28 mouse cellular contexts compared by ENCODE assay signal in genomic region chr16:94081996-94082708, GRCm38 (mm10). TPM values are rescaled to one million over a fixed set of nuclear protein-coding genes. Genes with fewer than 3 reads are reported as not detected.
A peak's percentile ranks its signal among the peaks of the same experiment; 100 is the strongest.
DNase-seq lines count a peak whose midpoint lies in the region; ATAC-seq and TF ChIP-seq lines count a peak whose summit lies in the region.
"Had no signal": no experiment of that assay in that cellular context is flagged by ENCODE, and none has a peak within 500 bp of the region (broad histone marks: within the 10 kb centered on the region; RNA-seq: fewer than 3 reads in every experiment).

No protein-coding gene starts in this region.

- H3K4me1 ChIP-seq in kidney, adult 2 months (ENCODE audit: control insufficient read depth, insufficient read depth, low read length): no peaks in the 10 kb centered on the region
- H3K4me1 ChIP-seq in kidney, embryonic 14.5 days (ENCODE audit: control insufficient read depth, insufficient read depth, low read length): peaks cover 12% of the 10 kb centered on the region; the same call in 1 of the 2 replicates
- H3K4me1 ChIP-seq in midbrain, embryonic 11.5 days (ENCODE audit: control insufficient read depth, insufficient read depth, low read length): peaks cover 17% of the 10 kb centered on the region
- peaks cover 19% of the 10 kb centered on the region for H3K4me1 ChIP-seq in midbrain, embryonic 15.5 days
- H3K4me1 ChIP-seq in limb, embryonic 10.5 days: peaks cover 47% of the 10 kb centered on the region

- no peak for ATAC-seq in kidney, embryonic 14.5 days (ENCODE audit: low FRiP score, low TSS enrichment)
- no peak for ATAC-seq in midbrain, embryonic 11.5 days (ENCODE audit: low FRiP score)
- no peak for ATAC-seq in midbrain, embryonic 15.5 days (replicated peaks)
- ATAC-seq: CD4-positive, CD25-positive, alpha-beta regulatory T cell, adult 4 months; forebrain, embryonic 13.5 days; forebrain, embryonic 16.5 days had no signal

- TF ChIP-seq CTCF in kidney, adult 2 months (conservative IDR thresholded peaks at IDR 0.05; ENCODE audit: insufficient read depth, insufficient read length, low read depth, low read length): no peak

- H3K9ac ChIP-seq in kidney, embryonic 14.5 days (ENCODE audit: low read depth, low read length): no peak overlapping the region
- H3K9ac ChIP-seq in midbrain, embryonic 11.5 days (ENCODE audit: low read length): no peak overlapping the region
- no peak overlapping the region for H3K9ac ChIP-seq in midbrain, embryonic 15.5 days
- H3K9ac ChIP-seq: embryonic facial prominence, embryonic 13.5 days; forebrain, embryonic 13.5 days; heart, embryonic 13.5 days; hindbrain, embryonic 15.5 days had no signal

- WGBS in kidney, adult 2 months: 26% methylated on average over 8 of the region's 8 CpGs
- WGBS in kidney, embryonic 14.5 days: 4% methylated on average over 8 of the region's 8 CpGs
- 4% methylated on average over 8 of the region's 8 CpGs for WGBS in midbrain, embryonic 11.5 days
- WGBS in midbrain, embryonic 15.5 days: 5% methylated on average over 8 of the region's 8 CpGs
- 3% methylated on average over 8 of the region's 8 CpGs for WGBS in limb, embryonic 10.5 days

- H3K4me3 ChIP-seq in kidney, adult 2 months (ENCODE audit: insufficient read depth, low read depth, low read length): no peak overlapping the region
- no peak overlapping the region for H3K4me3 ChIP-seq in kidney, embryonic 14.5 days (ENCODE audit: low read length)
- no peak overlapping the region for H3K4me3 ChIP-seq in midbrain, embryonic 11.5 days (ENCODE audit: low read depth, low read length)
- H3K4me3 ChIP-seq in midbrain, embryonic 15.5 days: no peak overlapping the region
- H3K4me3 ChIP-seq in limb, embryonic 10.5 days: no peak overlapping the region
- H3K4me3 ChIP-seq: embryonic facial prominence, embryonic 13.5 days; erythroblast, embryonic 14.5 days; forebrain, embryonic 10.5 days; forebrain, embryonic 13.5 days; heart, adult 2 months; heart, embryonic 10.5 days; heart, embryonic 13.5 days; hindbrain, embryonic 15.5 days had no signal

- no peaks in the 10 kb centered on the region for H3K9me3 ChIP-seq in kidney, embryonic 14.5 days (ENCODE audit: control insufficient read depth, low read length)
- no peaks in the 10 kb centered on the region for H3K9me3 ChIP-seq in midbrain, embryonic 11.5 days (ENCODE audit: control insufficient read depth, low read length)
- no peaks in the 10 kb centered on the region for H3K9me3 ChIP-seq in midbrain, embryonic 15.5 days
- H3K9me3 ChIP-seq in limb, embryonic 10.5 days (replicated peaks): no peaks in the 10 kb centered on the region
- H3K9me3 ChIP-seq: embryonic facial prominence, embryonic 13.5 days; forebrain, embryonic 10.5 days; forebrain, embryonic 13.5 days; heart, embryonic 10.5 days; heart, embryonic 13.5 days; hindbrain, embryonic 15.5 days had no signal

- no peak for TF ChIP-seq POLR2A in kidney, adult 2 months (IDR thresholded peaks at IDR 0.05; ENCODE audit: low read depth, low read length)

- peak; percentile 55 for DNase-seq in kidney, adult 2 months
- peak; percentile 91 for DNase-seq in midbrain, embryonic 11.5 days (ENCODE audit: low spot score, missing footprints)
- peak; percentile 47 for DNase-seq in limb, embryonic 10.5 days (ENCODE audit: low spot score)
- no peak for DNase-seq in layer of hippocampus, adult 18-20 months (ENCODE audit: low spot score in 2 of 2)
- DNase-seq: adrenal gland, adult 2 months; adrenal gland, postnatal 14 days; cerebellum, adult 11 months; cerebellum, adult 2 months; cerebellum, adult 9-11 months; cerebellum, postnatal 25 days; gastrocnemius, postnatal 10 days; gastrocnemius, postnatal 36 days; heart, adult 2 months; heart, postnatal 14 days; heart, postnatal 4 days had no signal

- no peaks in the 10 kb centered on the region for H3K36me3 ChIP-seq in kidney, adult 2 months (ENCODE audit: control insufficient read depth, insufficient read depth, low read length)
- no peaks in the 10 kb centered on the region for H3K36me3 ChIP-seq in kidney, embryonic 14.5 days (ENCODE audit: control insufficient read depth, insufficient read depth, low read length)
- no peaks in the 10 kb centered on the region for H3K36me3 ChIP-seq in midbrain, embryonic 11.5 days (ENCODE audit: control insufficient read depth, insufficient read depth, low read length)
- no peaks in the 10 kb centered on the region for H3K36me3 ChIP-seq in midbrain, embryonic 15.5 days (replicated peaks)
- H3K36me3 ChIP-seq in limb, embryonic 10.5 days: no peaks in the 10 kb centered on the region
- H3K36me3 ChIP-seq: embryonic facial prominence, embryonic 13.5 days; forebrain, embryonic 10.5 days; heart, embryonic 10.5 days; heart, embryonic 13.5 days; hindbrain, embryonic 15.5 days had no signal

- H3K27me3 ChIP-seq in kidney, adult 2 months (replicated peaks; ENCODE audit: control insufficient read depth, insufficient read depth, low read length): peaks cover 17% of the 10 kb centered on the region
- peaks cover 95% of the 10 kb centered on the region for H3K27me3 ChIP-seq in kidney, embryonic 14.5 days (ENCODE audit: control insufficient read depth, insufficient read depth, low read length)
- H3K27me3 ChIP-seq in midbrain, embryonic 11.5 days (ENCODE audit: control insufficient read depth, insufficient read depth, low read length): peaks cover 97% of the 10 kb centered on the region
- peaks cover 85% of the 10 kb centered on the region for H3K27me3 ChIP-seq in midbrain, embryonic 15.5 days (replicated peaks)
- peaks cover 100% of the 10 kb centered on the region for H3K27me3 ChIP-seq in limb, embryonic 10.5 days (ENCODE audit: low read depth, poor library complexity, severe bottlenecking)

- H3K27ac ChIP-seq in kidney, adult 2 months (ENCODE audit: insufficient read depth, low read depth, low read length): peak overlapping the region; percentile 64
- no peak overlapping the region for H3K27ac ChIP-seq in kidney, embryonic 14.5 days (ENCODE audit: low read depth, low read length)
- H3K27ac ChIP-seq in midbrain, embryonic 11.5 days (ENCODE audit: low read depth, low read length): no peak overlapping the region
- no peak overlapping the region for H3K27ac ChIP-seq in midbrain, embryonic 15.5 days
- H3K27ac ChIP-seq in limb, embryonic 10.5 days: no peak overlapping the region
- H3K27ac ChIP-seq: embryonic facial prominence, embryonic 13.5 days; forebrain, embryonic 10.5 days; forebrain, embryonic 13.5 days; heart, adult 2 months; heart, embryonic 10.5 days; heart, embryonic 13.5 days; hindbrain, embryonic 15.5 days had no signal

- H3K4me2 ChIP-seq in kidney, embryonic 14.5 days (replicated peaks; ENCODE audit: low read depth, low read length): no peak overlapping the region
- no peak overlapping the region for H3K4me2 ChIP-seq in midbrain, embryonic 11.5 days
- H3K4me2 ChIP-seq in midbrain, embryonic 15.5 days: no peak overlapping the region
- H3K4me2 ChIP-seq: embryonic facial prominence, embryonic 13.5 days; forebrain, embryonic 13.5 days; heart, embryonic 13.5 days; hindbrain, embryonic 15.5 days had no signal

RNA-seq across cellular contexts. Expression of gene Sim2, which starts 2.6 kb away (rescaled TPM):
- 8.1 and 9.9 TPM in 2 replicates for polyA plus RNA-seq in kidney, adult 2 months (2012; rRNA removed)
- 2.2 and 2.5 TPM in 2 replicates for polyA plus RNA-seq in kidney, embryonic 14.5 days (2014; fragmentation: Nextera tagmentation; extraction: Ambion mirVana)
- polyA plus RNA-seq in midbrain, embryonic 11.5 days (2014; fragmentation: Nextera tagmentation; extraction: Ambion mirVana): 1.8 and 2.3 TPM in 2 replicates
- 0.06 and 0.25 TPM in 2 replicates for polyA plus RNA-seq in midbrain, embryonic 15.5 days (2015; fragmentation: Nextera tagmentation; extraction: Ambion mirVana)
- 2.2 and 2.9 TPM in 2 replicates for polyA plus RNA-seq in limb, embryonic 10.5 days (2016; fragmentation: Nextera tagmentation; extraction: Ambion mirVana)
- total RNA-seq in layer of hippocampus, adult 18-20 months (2021): under 1 TPM; 0.30 to 0.47 TPM
- total RNA-seq: adrenal gland, adult 2 months; adrenal gland, postnatal 14 days; common myeloid progenitor, adult 5-6 weeks; heart, adult 2 months; heart, postnatal 4 days; MEL had no signal
- polyA plus RNA-seq: adrenal gland, adult 2 months; CD4-positive, CD25-positive, alpha-beta regulatory T cell, adult 4 months; erythroblast, embryonic 14.5 days had no signal

Comparison
In these comparisons a context has a peak if more than half of its experiments do, and no peak if none do; other contexts are left out.
1. DNase-seq: peak in kidney, adult 2 months (single experiment), midbrain, embryonic 11.5 days (single experiment) and limb, embryonic 10.5 days (single experiment); none in layer of hippocampus, adult 18-20 months (0 of 2).